Mouse (Mus musculus): ENCODE results near the gene Htr6. TPM values are rescaled to one million over a fixed set of nuclear protein-coding genes. Genes with fewer than 3 reads are reported as not detected.

Htr6 gene
- polyA plus RNA-seq, 1 experiment = 0.76 TPM

- Histone ChIP-seq H3K4me3 (ENCODE audit: low read depth, low read length) (no peak overlapping the region), H3K27me3 (ENCODE audit: control insufficient read depth, insufficient read depth, low read length) (peaks cover 4% of the 10 kb centered on the region; the same call in 1 of the 2 replicates), H3K27ac (ENCODE audit: insufficient read depth, low read depth, low read length) (no peak overlapping the region), H3K36me3 (ENCODE audit: control insufficient read depth, insufficient read depth, low read length) (no peaks in the 10 kb centered on the region), H3K4me1 (ENCODE audit: control insufficient read depth, insufficient read depth, insufficient read length, low read length) (peaks cover 12% of the 10 kb centered on the region)
- TF ChIP-seq POLR2A (IDR thresholded peaks at IDR 0.05; ENCODE audit: low read depth, low read length) (no peak), CTCF (IDR thresholded peaks at IDR 0.05; ENCODE audit: extremely low read depth, insufficient read length, insufficient replicate concordance, low read depth, low read length) (no peak)
- 33% methylated on average over 1 of the region's 1 CpGs for WGBS
Measured at GRCm38 (mm10) chr4:139095406-139095805, 20.0 kb upstream of the Htr6 start.

GRCm38 (mm10) chr4:139093196-139093530, 17.8 kb upstream of the Htr6 start:
- Histone ChIP-seq H3K4me3 (ENCODE audit: low read depth, low read length) (peak overlapping the region; percentile 76), H3K27ac (ENCODE audit: insufficient read depth, low read depth, low read length) (peak overlapping the region; percentile 42; the same call in 1 of the 2 replicates)

GRCm38 (mm10) chr4:139092356-139093195, 17.2 kb upstream of the Htr6 start, which contains the start of gene Nbl1:
Gene Nbl1 (minus strand): TSS chr4:139092993.
- Histone ChIP-seq H3K36me3 (ENCODE audit: control insufficient read depth, insufficient read depth, low read length) (no peaks in the 10 kb centered on the region), H3K27ac (ENCODE audit: insufficient read depth, low read depth, low read length) (peak within 1 kb of the TSS; percentile 50; the same call in 1 of the 2 replicates), H3K27me3 (ENCODE audit: control insufficient read depth, insufficient read depth, low read length) (peaks cover 4% of the 10 kb centered on the region; the same call in 1 of the 2 replicates), H3K4me3 (ENCODE audit: low read depth, low read length) (peak within 1 kb of the TSS; percentile 76), H3K4me1 (ENCODE audit: control insufficient read depth, insufficient read depth, insufficient read length, low read length) (peaks cover 33% of the 10 kb centered on the region)
- TF ChIP-seq POLR2A (IDR thresholded peaks at IDR 0.05; ENCODE audit: low read depth, low read length) (peak; percentile 49; the same call in 1 of the 2 replicates), CTCF (IDR thresholded peaks at IDR 0.05; ENCODE audit: extremely low read depth, insufficient read length, insufficient replicate concordance, low read depth, low read length) (no peak)
- 1% methylated on average over 102 of the region's 105 CpGs for WGBS

More at GRCm38 (mm10) chr4:139093196-139093530, 17.8 kb upstream of the Htr6 start:
- Histone ChIP-seq H3K36me3 (ENCODE audit: control insufficient read depth, insufficient read depth, low read length) (no peaks in the 10 kb centered on the region), H3K27me3 (ENCODE audit: control insufficient read depth, insufficient read depth, low read length) (peaks cover 4% of the 10 kb centered on the region; the same call in 1 of the 2 replicates), H3K4me1 (ENCODE audit: control insufficient read depth, insufficient read depth, insufficient read length, low read length) (peaks cover 27% of the 10 kb centered on the region)
- TF ChIP-seq CTCF (IDR thresholded peaks at IDR 0.05; ENCODE audit: extremely low read depth, insufficient read length, insufficient replicate concordance, low read depth, low read length) = no peak
- no peak for TF ChIP-seq POLR2A (IDR thresholded peaks at IDR 0.05; ENCODE audit: low read depth, low read length)
- 40% methylated on average over 13 of the region's 13 CpGs for WGBS

GRCm38 (mm10) chr4:139091478-139092355, 16.3 kb upstream of the Htr6 start:
- 15% methylated on average over 28 of the region's 28 CpGs for WGBS
- peak overlapping the region; percentile 76 for H3K4me3 ChIP-seq (ENCODE audit: low read depth, low read length)
- H3K27ac ChIP-seq (ENCODE audit: insufficient read depth, low read depth, low read length) = peak overlapping the region; percentile 35
- peaks cover 4% of the 10 kb centered on the region; the same call in 1 of the 2 replicates for H3K27me3 ChIP-seq (ENCODE audit: control insufficient read depth, insufficient read depth, low read length)
- H3K36me3 ChIP-seq (ENCODE audit: control insufficient read depth, insufficient read depth, low read length) = no peaks in the 10 kb centered on the region
- H3K4me1 ChIP-seq (ENCODE audit: control insufficient read depth, insufficient read depth, insufficient read length, low read length) = peaks cover 38% of the 10 kb centered on the region
- TF ChIP-seq CTCF (IDR thresholded peaks at IDR 0.05; ENCODE audit: extremely low read depth, insufficient read length, insufficient replicate concordance, low read depth, low read length) (no peak), POLR2A (IDR thresholded peaks at IDR 0.05; ENCODE audit: low read depth, low read length) (no peak)

- H3K36me3 ChIP-seq (ENCODE audit: control insufficient read depth, insufficient read depth, low read length) = no peaks in the 10 kb centered on the region
- 77% methylated on average over 7 of the region's 7 CpGs for WGBS
- peak overlapping the region; percentile 76 for H3K4me3 ChIP-seq (ENCODE audit: low read depth, low read length)
- TF ChIP-seq POLR2A (IDR thresholded peaks at IDR 0.05; ENCODE audit: low read depth, low read length) (no peak), CTCF (IDR thresholded peaks at IDR 0.05; ENCODE audit: extremely low read depth, insufficient read length, insufficient replicate concordance, low read depth, low read length) (no peak)
- H3K27me3 ChIP-seq (ENCODE audit: control insufficient read depth, insufficient read depth, low read length) = peaks cover 4% of the 10 kb centered on the region; the same call in 1 of the 2 replicates
- H3K4me1 ChIP-seq (ENCODE audit: control insufficient read depth, insufficient read depth, insufficient read length, low read length) = peaks cover 38% of the 10 kb centered on the region; the same call in 1 of the 2 replicates
- H3K27ac ChIP-seq (ENCODE audit: insufficient read depth, low read depth, low read length) = peak overlapping the region; percentile 35
Measured at GRCm38 (mm10) chr4:139091066-139091465, 15.7 kb upstream of the Htr6 start.

GRCm38 (mm10) chr4:139090303-139090940, 15.1 kb upstream of the Htr6 start:
- peaks cover 37% of the 10 kb centered on the region; the same call in 1 of the 2 replicates for H3K4me1 ChIP-seq (ENCODE audit: control insufficient read depth, insufficient read depth, insufficient read length, low read length)
- peak overlapping the region; percentile 35 for H3K27ac ChIP-seq (ENCODE audit: insufficient read depth, low read depth, low read length)
- H3K36me3 ChIP-seq (ENCODE audit: control insufficient read depth, insufficient read depth, low read length) = no peaks in the 10 kb centered on the region
- TF ChIP-seq CTCF (IDR thresholded peaks at IDR 0.05; ENCODE audit: extremely low read depth, insufficient read length, insufficient replicate concordance, low read depth, low read length) (no peak), POLR2A (IDR thresholded peaks at IDR 0.05; ENCODE audit: low read depth, low read length) (no peak)
- peak overlapping the region; percentile 76 for H3K4me3 ChIP-seq (ENCODE audit: low read depth, low read length)
- 45% methylated on average over 15 of the region's 15 CpGs for WGBS
- H3K27me3 ChIP-seq (ENCODE audit: control insufficient read depth, insufficient read depth, low read length) = peaks cover 4% of the 10 kb centered on the region; the same call in 1 of the 2 replicates

Data from small intestine, adult 2 months (tissue).